Mouse (Mus musculus) neural tube, embryonic 10.5 days (tissue): ENCODE measurements around the gene Slc44a5.

ENCODE experiments used
- DNase-seq: peaks from one replicate; pipeline ENCODE4 v3.0.0-alpha.2; 2017; ENCODE audit warnings: low spot score; ENCODE audit errors: extremely low spot score

Gene Slc44a5

GRCm38 (mm10) chr3:153973171-153973948 is at the start of gene Slc44a5:
Gene Slc44a5, plus strand, starts transcription at chr3:153973436.
- peak; percentile 61 for DNase-seq

GRCm38 (mm10) chr3:153926333-153926732 is 46.9 kb upstream of the Slc44a5 start:
- no peak for DNase-seq

GRCm38 (mm10) chr3:153929526-153929925 is 43.7 kb upstream of the Slc44a5 start:
- DNase-seq, result no peak

- no peak for DNase-seq
Observed at GRCm38 (mm10) chr3:153932461-153932860, 40.8 kb upstream of the Slc44a5 start.

GRCm38 (mm10) chr3:153935878-153936277 is 37.4 kb upstream of the Slc44a5 start:
- DNase-seq, result no peak

- DNase-seq, result no peak
Observed at GRCm38 (mm10) chr3:153937116-153937810, 36.0 kb upstream of the Slc44a5 start.

GRCm38 (mm10) chr3:153940021-153940420 is 33.2 kb upstream of the Slc44a5 start:
- DNase-seq, result no peak

- DNase-seq, result no peak
Observed at GRCm38 (mm10) chr3:153940486-153940885, 32.8 kb upstream of the Slc44a5 start.

- DNase-seq, result no peak
Observed at GRCm38 (mm10) chr3:153941613-153942012, 31.6 kb upstream of the Slc44a5 start.

- no peak for DNase-seq
Observed at GRCm38 (mm10) chr3:153943003-153943640, 30.1 kb upstream of the Slc44a5 start.

GRCm38 (mm10) chr3:153943901-153944334 is 29.3 kb upstream of the Slc44a5 start:
- DNase-seq, result no peak

GRCm38 (mm10) chr3:153944335-153944990 is 28.8 kb upstream of the Slc44a5 start, which contains the start of gene Acadm:
Gene Acadm, minus strand, starts transcription at chr3:153944632.
- peak; percentile 99 for DNase-seq

GRCm38 (mm10) chr3:153947271-153947670 is 26.0 kb upstream of the Slc44a5 start:
- no peak for DNase-seq

- DNase-seq, result no peak
Observed at GRCm38 (mm10) chr3:153948176-153948575, 25.1 kb upstream of the Slc44a5 start.

GRCm38 (mm10) chr3:153957916-153958315 is 15.3 kb upstream of the Slc44a5 start:
- no peak for DNase-seq

- DNase-seq, result no peak
Observed at GRCm38 (mm10) chr3:153959035-153959730, 14.1 kb upstream of the Slc44a5 start.

GRCm38 (mm10) chr3:153959731-153960207 is 13.5 kb upstream of the Slc44a5 start:
- DNase-seq, result no peak

GRCm38 (mm10) chr3:153960884-153961283 is 12.4 kb upstream of the Slc44a5 start:
- no peak for DNase-seq

- peak; percentile 20 for DNase-seq
Observed at GRCm38 (mm10) chr3:153961632-153962389, 11.4 kb upstream of the Slc44a5 start.

- no peak for DNase-seq
Observed at GRCm38 (mm10) chr3:153967447-153967846, 5.8 kb upstream of the Slc44a5 start.
